Mouse (Mus musculus): Measurements from ENCODE around the gene Nfu1. TPM values are rescaled to one million over a fixed set of nuclear protein-coding genes. Genes with fewer than 3 reads are reported as not detected.

Gene Nfu1
- 113 and 125 TPM in 2 replicates for polyA plus RNA-seq (2015; fragmentation: Nextera tagmentation; extraction: Ambion mirVana)

GRCm38 (mm10) chr6:87008887-87009286 lies at the start of gene Nfu1:
Gene Nfu1, plus strand, starts transcription at chr6:87009236.
- H3K4me2 ChIP-seq (replicated peaks): peak within 1 kb of the TSS; percentile 69
- 76% methylated on average over 6 of the region's 6 CpGs for WGBS
- no peak for ATAC-seq

GRCm38 (mm10) chr6:86963987-86964685 lies 44.9 kb upstream of the Nfu1 start:
- WGBS: 94% methylated on average over 7 of the region's 7 CpGs
- H3K27ac ChIP-seq: no peak overlapping the region
- H3K9ac ChIP-seq (replicated peaks): no peak overlapping the region
- peaks cover 81% of the 10 kb centered on the region for H3K36me3 ChIP-seq
- no peak overlapping the region for H3K4me2 ChIP-seq (replicated peaks)
- no peaks in the 10 kb centered on the region for H3K4me1 ChIP-seq (replicated peaks)
- no peaks in the 10 kb centered on the region for H3K27me3 ChIP-seq
- no peak overlapping the region for H3K4me3 ChIP-seq (replicated peaks)
- H3K9me3 ChIP-seq: no peaks in the 10 kb centered on the region
- ATAC-seq: no peak

More at GRCm38 (mm10) chr6:87008887-87009286, at the start of gene Nfu1:
- peaks cover 12% of the 10 kb centered on the region for H3K36me3 ChIP-seq
- no peaks in the 10 kb centered on the region for H3K27me3 ChIP-seq
- H3K27ac ChIP-seq: peak within 1 kb of the TSS; percentile 86
- peak within 1 kb of the TSS; percentile 95 for H3K9ac ChIP-seq (replicated peaks)
- no peaks in the 10 kb centered on the region for H3K9me3 ChIP-seq
- peak within 1 kb of the TSS; percentile 88 for H3K4me3 ChIP-seq (replicated peaks)
- H3K4me1 ChIP-seq (replicated peaks): peaks cover 14% of the 10 kb centered on the region

DNA sequence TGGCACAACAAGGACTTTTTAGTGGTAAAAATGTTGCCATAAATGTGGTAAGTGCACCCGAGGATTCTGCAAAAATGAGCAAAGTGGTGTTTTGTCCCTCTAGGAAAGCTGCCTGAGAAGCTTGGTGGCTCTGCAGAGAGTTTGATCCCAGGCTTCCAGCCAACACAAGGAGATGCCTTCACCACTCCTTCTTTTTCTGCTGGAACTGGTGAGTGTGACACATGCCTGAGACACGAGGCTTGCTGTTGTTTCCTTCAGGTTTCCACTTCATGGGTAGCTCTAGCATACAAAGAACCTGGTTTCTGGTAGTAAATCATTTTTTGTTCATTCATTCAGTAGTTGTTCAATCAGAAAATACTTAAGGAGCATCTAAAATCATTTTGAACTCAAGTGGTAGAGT lies 41.9 kb upstream of the Nfu1 start:
- H3K27ac ChIP-seq: no peak overlapping the region
- no peak overlapping the region for H3K4me3 ChIP-seq (replicated peaks)
- H3K9me3 ChIP-seq: no peaks in the 10 kb centered on the region
- peaks cover 78% of the 10 kb centered on the region for H3K36me3 ChIP-seq
- no peaks in the 10 kb centered on the region for H3K4me1 ChIP-seq (replicated peaks)
- ATAC-seq: no peak
- WGBS: 90% methylated on average over 2 of the region's 2 CpGs
- H3K9ac ChIP-seq (replicated peaks): no peak overlapping the region
- H3K4me2 ChIP-seq (replicated peaks): no peak overlapping the region
- H3K27me3 ChIP-seq: no peaks in the 10 kb centered on the region

DNA sequence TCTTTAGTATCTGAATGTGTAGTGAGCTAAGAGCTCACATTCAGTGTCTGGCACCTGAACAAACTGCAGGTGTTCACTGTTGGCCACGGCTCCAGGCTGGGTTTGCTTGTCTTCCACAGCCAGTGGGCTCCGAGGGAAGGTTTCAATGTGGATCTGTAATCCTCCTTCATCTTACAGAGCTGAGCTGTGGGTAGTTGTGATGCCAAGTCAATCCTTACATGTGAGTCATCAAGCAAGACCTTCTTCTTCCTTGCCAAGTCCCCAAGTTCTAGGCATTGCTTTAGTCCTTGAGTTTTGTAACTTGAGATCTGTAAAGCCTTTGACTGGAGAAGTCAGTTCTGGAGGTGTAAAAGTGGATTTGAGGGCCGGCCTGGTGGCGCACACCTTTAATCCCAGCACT lies 35.1 kb upstream of the Nfu1 start:
- no peaks in the 10 kb centered on the region for H3K27me3 ChIP-seq
- H3K27ac ChIP-seq: no peak overlapping the region
- no peak overlapping the region for H3K4me2 ChIP-seq (replicated peaks)
- WGBS: 97% methylated on average over 4 of the region's 4 CpGs
- peaks cover 64% of the 10 kb centered on the region for H3K36me3 ChIP-seq
- H3K9ac ChIP-seq (replicated peaks): no peak overlapping the region
- no peak overlapping the region for H3K4me3 ChIP-seq (replicated peaks)
- no peaks in the 10 kb centered on the region for H3K4me1 ChIP-seq (replicated peaks)
- no peak for ATAC-seq
- no peaks in the 10 kb centered on the region for H3K9me3 ChIP-seq

GRCm38 (mm10) chr6:86978156-86978908 lies 30.7 kb upstream of the Nfu1 start:
- no peaks in the 10 kb centered on the region for H3K27me3 ChIP-seq
- H3K9me3 ChIP-seq: no peaks in the 10 kb centered on the region
- H3K36me3 ChIP-seq: peaks cover 53% of the 10 kb centered on the region
- H3K27ac ChIP-seq: no peak overlapping the region
- H3K9ac ChIP-seq (replicated peaks): no peak overlapping the region
- H3K4me1 ChIP-seq (replicated peaks): no peaks in the 10 kb centered on the region
- 94% methylated on average over 8 of the region's 8 CpGs for WGBS
- ATAC-seq: no peak
- no peak overlapping the region for H3K4me3 ChIP-seq (replicated peaks)
- H3K4me2 ChIP-seq (replicated peaks): no peak overlapping the region

- peaks cover 52% of the 10 kb centered on the region for H3K36me3 ChIP-seq
- no peaks in the 10 kb centered on the region for H3K27me3 ChIP-seq
- 93% methylated on average over 6 of the region's 6 CpGs for WGBS
- no peak overlapping the region for H3K4me2 ChIP-seq (replicated peaks)
- H3K4me3 ChIP-seq (replicated peaks): no peak overlapping the region
- no peak for ATAC-seq
- H3K27ac ChIP-seq: no peak overlapping the region
- no peaks in the 10 kb centered on the region for H3K4me1 ChIP-seq (replicated peaks)
- H3K9me3 ChIP-seq: no peaks in the 10 kb centered on the region
- H3K9ac ChIP-seq (replicated peaks): no peak overlapping the region
These were observed 30.1 kb upstream of the Nfu1 start for GRCm38 (mm10) chr6:86978909-86979265.

- 94% methylated on average over 2 of the region's 2 CpGs for WGBS
- Histone ChIP-seq H3K9ac (replicated peaks) (no peak overlapping the region), H3K9me3 (no peaks in the 10 kb centered on the region), H3K4me2 (replicated peaks) (no peak overlapping the region), H3K4me1 (replicated peaks) (no peaks in the 10 kb centered on the region), H3K27me3 (no peaks in the 10 kb centered on the region), H3K4me3 (replicated peaks) (no peak overlapping the region), H3K27ac (no peak overlapping the region), H3K36me3 (peaks cover 48% of the 10 kb centered on the region)
- ATAC-seq: no peak
These were observed 27.8 kb upstream of the Nfu1 start for GRCm38 (mm10) chr6:86981206-86981605.

- no peaks in the 10 kb centered on the region for H3K4me1 ChIP-seq (replicated peaks)
- no peak overlapping the region for H3K9ac ChIP-seq (replicated peaks)
- WGBS: 93% methylated on average over 8 of the region's 8 CpGs
- no peak for ATAC-seq
- no peaks in the 10 kb centered on the region for H3K27me3 ChIP-seq
- peaks cover 52% of the 10 kb centered on the region for H3K36me3 ChIP-seq
- no peak overlapping the region for H3K4me2 ChIP-seq (replicated peaks)
- H3K27ac ChIP-seq: no peak overlapping the region
- H3K4me3 ChIP-seq (replicated peaks): no peak overlapping the region
- no peaks in the 10 kb centered on the region for H3K9me3 ChIP-seq
These were observed 23.5 kb upstream of the Nfu1 start for GRCm38 (mm10) chr6:86985314-86986106.

- Histone ChIP-seq H3K27ac (no peak overlapping the region), H3K36me3 (peaks cover 32% of the 10 kb centered on the region), H3K27me3 (no peaks in the 10 kb centered on the region), H3K9ac (replicated peaks) (no peak overlapping the region), H3K4me2 (replicated peaks) (no peak overlapping the region), H3K9me3 (no peaks in the 10 kb centered on the region), H3K4me3 (replicated peaks) (no peak overlapping the region), H3K4me1 (replicated peaks) (no peaks in the 10 kb centered on the region)
- no peak for ATAC-seq
- WGBS: 94% methylated on average over 6 of the region's 6 CpGs
These were observed 19.5 kb upstream of the Nfu1 start for GRCm38 (mm10) chr6:86989576-86989975.

DNA sequence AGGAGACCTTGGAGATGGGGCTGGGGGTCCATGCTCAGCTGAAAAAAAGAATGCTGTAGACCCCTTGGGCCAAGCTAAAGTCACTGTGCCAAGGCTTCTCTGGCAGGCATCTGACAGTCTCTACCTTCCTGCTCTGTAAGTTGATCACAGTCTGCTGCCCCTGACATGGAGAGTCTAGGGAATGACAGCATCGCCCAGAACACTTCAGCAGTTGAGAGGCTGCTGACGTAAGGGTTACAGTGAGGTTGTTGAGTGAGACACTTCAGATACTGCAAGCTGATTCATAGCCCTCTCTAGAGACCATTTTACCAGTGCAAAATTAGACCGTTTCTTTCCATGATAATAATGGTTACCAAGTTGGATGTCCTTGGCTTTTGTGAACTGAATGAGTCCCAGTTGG lies 18.0 kb upstream of the Nfu1 start:
- Histone ChIP-seq H3K4me2 (replicated peaks) (no peak overlapping the region), H3K9ac (replicated peaks) (no peak overlapping the region), H3K27me3 (no peaks in the 10 kb centered on the region), H3K27ac (no peak overlapping the region), H3K9me3 (no peaks in the 10 kb centered on the region), H3K4me1 (replicated peaks) (no peaks in the 10 kb centered on the region), H3K4me3 (replicated peaks) (no peak overlapping the region), H3K36me3 (peaks cover 37% of the 10 kb centered on the region)
- 90% methylated on average over 3 of the region's 3 CpGs for WGBS
- no peak for ATAC-seq

GRCm38 (mm10) chr6:86992349-86992748 lies 16.7 kb upstream of the Nfu1 start:
- WGBS: 92% methylated on average over 8 of the region's 8 CpGs
- no peak overlapping the region for H3K4me2 ChIP-seq (replicated peaks)
- H3K9ac ChIP-seq (replicated peaks): no peak overlapping the region
- peaks cover 38% of the 10 kb centered on the region for H3K36me3 ChIP-seq
- H3K27ac ChIP-seq: no peak overlapping the region
- H3K27me3 ChIP-seq: no peaks in the 10 kb centered on the region
- no peak overlapping the region for H3K4me3 ChIP-seq (replicated peaks)
- H3K4me1 ChIP-seq (replicated peaks): no peaks in the 10 kb centered on the region
- no peak for ATAC-seq
- no peaks in the 10 kb centered on the region for H3K9me3 ChIP-seq

GRCm38 (mm10) chr6:86994254-86994653 lies 14.8 kb upstream of the Nfu1 start:
- Histone ChIP-seq H3K27me3 (no peaks in the 10 kb centered on the region), H3K27ac (no peak overlapping the region), H3K36me3 (peaks cover 37% of the 10 kb centered on the region), H3K4me2 (replicated peaks) (no peak overlapping the region), H3K4me1 (replicated peaks) (no peaks in the 10 kb centered on the region), H3K9ac (replicated peaks) (no peak overlapping the region), H3K9me3 (no peaks in the 10 kb centered on the region), H3K4me3 (replicated peaks) (no peak overlapping the region)
- ATAC-seq: no peak
- 95% methylated on average over 4 of the region's 4 CpGs for whole genome bisulfite sequencing
